Mouse (Mus musculus) neural tube, embryonic 15.5 days (tissue): ENCODE measurements at regions not wholly inside any gene's neighbourhood (a gene's known extent, or its start where the extent isn't known, plus 50 kb on each side); places are given as distances from the start of the nearest gene placed in this dataset.
"Not testable (repeated sequence)": the region's sequence is repeated elsewhere in the genome, so short reads cannot be mapped to it uniquely, and the experiment has no call there.

Experiments
- ATAC-seq: fragments of 200-750 bp; cut with Nextera tagmentation; 2 replicates; pipeline ENCODE4 v1.8.0; 2017; ENCODE audit warnings: mild to moderate bottlenecking, moderate TSS enrichment, moderate library complexity; ENCODE audit not compliant: low FRiP score
- H3K27ac ChIP-seq: fragments of 300-500 bp; sonication (generic); replicated peaks from 2 replicates; pipeline ENCODE4 v1.5.1; 2015; ENCODE audit warnings: mild to moderate bottlenecking, inconsistent platforms
- H3K27me3 ChIP-seq: fragments of 300-500 bp; sonication (generic); replicated peaks from 2 replicates; pipeline ENCODE4 v1.6.1; 2015; ENCODE audit warnings: inconsistent platforms
- H3K36me3 ChIP-seq: fragments of 300-500 bp; sonication (generic); 2 replicates; pipeline ENCODE4 v1.6.1; 2015; ENCODE audit warnings: inconsistent platforms
- H3K4me1 ChIP-seq: fragments of 300-500 bp; sonication (generic); 2 replicates; pipeline ENCODE4 v1.6.1; 2015; ENCODE audit warnings: inconsistent platforms
- H3K4me2 ChIP-seq: fragments of 300-500 bp; sonication (generic); 2 replicates; pipeline ENCODE4 v1.6.1; 2015; ENCODE audit warnings: inconsistent platforms, mild to moderate bottlenecking, moderate library complexity
- H3K4me3 ChIP-seq: fragments of 300-500 bp; sonication (generic); replicated peaks from 2 replicates; pipeline ENCODE4 v1.5.1; 2015; ENCODE audit warnings: mild to moderate bottlenecking, inconsistent platforms
- H3K9ac ChIP-seq: fragments of 300-500 bp; sonication (generic); replicated peaks from 2 replicates; pipeline ENCODE4 v1.6.1; 2015; ENCODE audit warnings: mild to moderate bottlenecking, inconsistent platforms
- H3K9me3 ChIP-seq: fragments of 300-500 bp; sonication (generic); replicated peaks from 2 replicates; pipeline ENCODE4 v1.6.1; 2016; ENCODE audit warnings: inconsistent platforms
- WGBS: fragments of 180-500 bp; shearing (Covaris S2); methylation state at CpG from one replicate; pipeline ENCODE4 v1.1.7; 2015; ENCODE audit warnings: mixed read lengths; 5-methylcytosine and 5-hydroxymethylcytosine counted together

DNA sequence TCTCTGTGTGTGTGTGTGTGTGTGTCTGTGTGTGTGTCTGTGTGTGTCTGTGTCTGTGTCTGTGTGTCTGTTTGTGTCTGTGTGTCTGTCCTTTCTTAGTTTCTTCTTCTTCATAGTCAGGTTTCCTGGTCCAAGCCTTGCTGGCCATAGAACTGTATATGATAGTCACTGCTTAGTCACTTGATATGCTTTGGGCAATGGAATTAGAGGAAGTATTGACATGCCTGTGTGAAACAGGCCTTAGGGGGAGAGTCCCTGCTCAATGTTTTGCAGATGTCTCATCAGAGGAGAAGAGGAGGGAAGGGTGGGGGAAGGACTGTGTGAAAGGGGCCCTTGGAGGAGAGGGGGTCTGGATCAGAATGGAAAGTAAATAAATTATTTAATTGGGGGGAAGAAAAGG lies 374.4 kb upstream of the Clnk start:
- Histone ChIP-seq H3K27ac (no peak overlapping the region), H3K9ac (no peak overlapping the region), H3K4me1 (no peaks in the 10 kb centered on the region), H3K36me3 (no peaks in the 10 kb centered on the region), H3K9me3 (no peaks in the 10 kb centered on the region), H3K27me3 (no peaks in the 10 kb centered on the region), H3K4me2 (no peak overlapping the region), H3K4me3 (no peak overlapping the region)
- no peak for ATAC-seq

- no peak overlapping the region for H3K9ac ChIP-seq
- ATAC-seq, result no peak
- 84% methylated on average over 5 of the region's 5 CpGs for WGBS
- H3K27me3 ChIP-seq, result no peaks in the 10 kb centered on the region
- H3K27ac ChIP-seq, result no peak overlapping the region
- H3K4me1 ChIP-seq, result no peaks in the 10 kb centered on the region
- H3K36me3 ChIP-seq, result no peaks in the 10 kb centered on the region
- no peak overlapping the region for H3K4me3 ChIP-seq
- H3K4me2 ChIP-seq, result no peak overlapping the region
- no peaks in the 10 kb centered on the region for H3K9me3 ChIP-seq
These were observed 343.1 kb upstream of the Clnk start for GRCm38 (mm10) chr5:39219698-39220097.

GRCm38 (mm10) chr5:39216326-39216725 lies 339.7 kb upstream of the Clnk start:
- H3K4me1 ChIP-seq, result no peaks in the 10 kb centered on the region
- H3K9ac ChIP-seq, result no peak overlapping the region
- H3K27me3 ChIP-seq, result no peaks in the 10 kb centered on the region
- no peaks in the 10 kb centered on the region for H3K9me3 ChIP-seq
- 96% methylated on average over 5 of the region's 5 CpGs for WGBS
- H3K4me3 ChIP-seq, result no peak overlapping the region
- no peaks in the 10 kb centered on the region for H3K36me3 ChIP-seq
- no peak for ATAC-seq
- no peak overlapping the region for H3K4me2 ChIP-seq
- H3K27ac ChIP-seq, result no peak overlapping the region

DNA sequence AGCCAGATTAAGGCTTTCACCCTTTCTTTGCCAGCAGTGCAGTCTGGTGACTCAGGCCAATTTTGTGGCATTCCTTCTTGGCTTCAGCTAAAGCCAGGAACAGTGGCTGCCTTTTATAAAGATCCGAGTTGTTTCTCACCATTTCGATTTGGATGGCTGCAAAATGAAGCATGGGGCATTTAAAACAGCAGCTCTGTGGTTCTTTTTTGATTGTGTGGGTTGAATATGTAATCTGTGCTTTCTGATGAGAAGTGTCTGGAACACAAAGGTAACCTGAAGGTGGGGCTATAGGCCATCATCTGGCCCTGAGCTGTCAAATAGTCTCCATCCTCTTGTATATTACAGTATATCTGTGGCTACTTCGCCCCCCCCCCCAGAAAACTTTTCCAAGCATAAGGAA lies 338.4 kb upstream of the Clnk start:
- 67% methylated on average over 3 of the region's 3 CpGs for WGBS

DNA sequence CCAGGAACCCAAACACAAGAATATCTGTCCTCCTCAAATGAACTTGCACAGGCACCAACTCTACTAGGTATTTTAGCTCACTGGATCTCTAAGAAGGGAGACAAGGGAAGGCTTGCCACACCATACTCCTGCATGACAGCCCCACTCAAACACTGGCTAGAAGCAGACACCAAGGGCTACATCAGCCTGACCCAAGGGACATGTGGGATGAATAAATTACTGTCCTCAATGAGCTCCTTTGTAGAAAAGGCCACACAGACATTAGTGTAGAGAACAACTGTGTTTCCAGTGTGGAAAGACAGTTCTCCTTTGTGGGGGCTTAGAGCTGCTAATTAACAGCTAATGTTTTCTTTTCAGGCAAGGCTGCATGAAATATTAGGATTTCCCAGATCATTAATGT lies 335.9 kb upstream of the Clnk start:
- H3K9ac ChIP-seq, result no peak overlapping the region
- H3K36me3 ChIP-seq, result no peaks in the 10 kb centered on the region
- ATAC-seq, result no peak
- H3K9me3 ChIP-seq, result no peaks in the 10 kb centered on the region
- H3K4me1 ChIP-seq, result no peaks in the 10 kb centered on the region
- no peak overlapping the region for H3K4me2 ChIP-seq
- no peak overlapping the region for H3K4me3 ChIP-seq
- H3K27ac ChIP-seq, result no peak overlapping the region
- H3K27me3 ChIP-seq, result no peaks in the 10 kb centered on the region

More for the DNA sequence above, 338.4 kb upstream of the Clnk start:
- no peak overlapping the region for H3K9ac ChIP-seq
- no peak overlapping the region for H3K27ac ChIP-seq
- H3K4me1 ChIP-seq, result no peaks in the 10 kb centered on the region
- no peaks in the 10 kb centered on the region for H3K27me3 ChIP-seq
- no peaks in the 10 kb centered on the region for H3K36me3 ChIP-seq
- no peak for ATAC-seq
- H3K4me2 ChIP-seq, result no peak overlapping the region
- H3K9me3 ChIP-seq, result no peaks in the 10 kb centered on the region
- H3K4me3 ChIP-seq, result no peak overlapping the region

- H3K4me3 ChIP-seq, result no peak overlapping the region
- no peak overlapping the region for H3K4me2 ChIP-seq
- no peak for ATAC-seq
- no peaks in the 10 kb centered on the region for H3K4me1 ChIP-seq
- no peak overlapping the region for H3K9ac ChIP-seq
- no peaks in the 10 kb centered on the region for H3K36me3 ChIP-seq
- no peaks in the 10 kb centered on the region for H3K9me3 ChIP-seq
- no peak overlapping the region for H3K27ac ChIP-seq
- H3K27me3 ChIP-seq, result no peaks in the 10 kb centered on the region
These were observed 322.2 kb upstream of the Clnk start for GRCm38 (mm10) chr5:39198856-39199255.

- H3K9ac ChIP-seq, H3K4me1 ChIP-seq, H3K27ac ChIP-seq, H3K9me3 ChIP-seq, H3K36me3 ChIP-seq, H3K4me3 ChIP-seq, ATAC-seq, H3K4me2 ChIP-seq, H3K27me3 ChIP-seq: not testable (repeated sequence)
- WGBS, result 100% methylated on average over 2 of the region's 4 CpGs
These were observed 314.5 kb upstream of the Clnk start for GRCm38 (mm10) chr5:39191153-39191552.

DNA sequence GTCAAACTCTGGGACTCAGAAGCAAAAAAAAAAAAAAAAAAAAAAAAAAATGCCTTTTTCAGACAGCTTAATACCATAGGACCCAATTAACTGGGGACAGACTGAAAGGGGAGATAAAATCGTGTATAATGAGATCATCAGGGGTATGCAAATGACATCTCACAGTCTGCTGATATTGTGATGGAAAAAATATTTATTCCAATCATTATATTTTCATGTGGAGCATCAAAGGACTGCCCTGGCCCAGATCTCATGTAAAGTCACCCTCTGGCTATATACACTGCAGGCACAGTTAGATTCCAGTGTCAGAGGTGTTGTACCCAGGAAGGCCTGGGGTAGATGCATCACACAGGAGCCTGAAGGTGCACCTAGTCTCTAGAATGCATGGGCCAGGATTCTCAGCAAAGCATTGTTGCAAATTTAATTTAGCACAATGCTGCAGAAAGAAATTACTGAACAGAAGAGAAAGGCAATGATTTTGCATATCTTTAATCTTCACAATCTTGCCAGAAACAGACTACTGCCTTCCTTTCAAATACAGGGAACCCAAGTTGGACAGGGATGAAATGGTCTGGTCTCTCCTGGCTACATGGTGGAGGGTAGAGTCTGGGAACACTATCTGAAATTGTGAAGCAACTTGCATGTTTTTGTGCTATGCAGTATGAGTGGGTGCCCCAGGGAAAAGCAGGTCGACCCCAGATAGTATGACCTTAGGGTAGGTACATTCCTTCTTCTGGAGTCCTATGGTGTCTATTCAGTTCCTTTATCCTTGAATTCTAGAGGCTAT lies 305.2 kb upstream of the Clnk start:
- Histone ChIP-seq H3K27ac (no peak overlapping the region), H3K4me2 (no peak overlapping the region), H3K9me3 (no peaks in the 10 kb centered on the region), H3K4me1 (no peaks in the 10 kb centered on the region), H3K36me3 (no peaks in the 10 kb centered on the region), H3K4me3 (no peak overlapping the region), H3K27me3 (no peaks in the 10 kb centered on the region), H3K9ac (no peak overlapping the region)
- ATAC-seq, result no peak
- WGBS, result 70% methylated on average over 2 of the region's 2 CpGs

DNA sequence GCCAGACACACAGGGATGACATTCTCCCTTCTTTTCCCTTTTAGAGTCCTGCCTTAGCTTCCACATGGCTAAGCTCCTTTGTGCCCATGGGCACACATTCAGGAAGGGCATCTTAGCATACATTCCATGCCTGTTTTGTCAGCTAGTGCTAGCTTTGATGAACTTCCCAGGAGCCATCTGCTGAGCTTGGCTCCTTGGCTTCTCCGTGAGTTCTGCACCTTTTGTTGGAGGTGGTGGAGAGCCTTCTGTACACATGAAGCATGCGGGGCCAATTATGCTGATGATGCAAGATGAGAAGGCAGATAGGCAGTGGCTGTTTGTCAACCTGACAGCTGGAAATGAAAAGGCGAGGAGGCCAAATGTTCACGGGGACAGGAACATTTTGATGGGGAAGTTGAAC lies 304.4 kb upstream of the Clnk start:
- no peaks in the 10 kb centered on the region for H3K4me1 ChIP-seq
- no peaks in the 10 kb centered on the region for H3K9me3 ChIP-seq
- no peak overlapping the region for H3K9ac ChIP-seq
- no peak overlapping the region for H3K27ac ChIP-seq
- no peaks in the 10 kb centered on the region for H3K36me3 ChIP-seq
- ATAC-seq, result no peak
- no peak overlapping the region for H3K4me2 ChIP-seq
- WGBS, result 31% methylated on average over 4 of the region's 4 CpGs
- no peak overlapping the region for H3K4me3 ChIP-seq
- no peaks in the 10 kb centered on the region for H3K27me3 ChIP-seq

- Histone ChIP-seq H3K36me3 (no peaks in the 10 kb centered on the region), H3K4me2 (no peak overlapping the region), H3K27me3 (no peaks in the 10 kb centered on the region), H3K4me3 (no peak overlapping the region), H3K27ac (no peak overlapping the region), H3K9me3 (no peaks in the 10 kb centered on the region), H3K9ac (no peak overlapping the region), H3K4me1 (no peaks in the 10 kb centered on the region)
- ATAC-seq, result no peak
- WGBS, result 47% methylated on average over 2 of the region's 2 CpGs
These were observed 301.3 kb upstream of the Clnk start for GRCm38 (mm10) chr5:39177891-39178290.

DNA sequence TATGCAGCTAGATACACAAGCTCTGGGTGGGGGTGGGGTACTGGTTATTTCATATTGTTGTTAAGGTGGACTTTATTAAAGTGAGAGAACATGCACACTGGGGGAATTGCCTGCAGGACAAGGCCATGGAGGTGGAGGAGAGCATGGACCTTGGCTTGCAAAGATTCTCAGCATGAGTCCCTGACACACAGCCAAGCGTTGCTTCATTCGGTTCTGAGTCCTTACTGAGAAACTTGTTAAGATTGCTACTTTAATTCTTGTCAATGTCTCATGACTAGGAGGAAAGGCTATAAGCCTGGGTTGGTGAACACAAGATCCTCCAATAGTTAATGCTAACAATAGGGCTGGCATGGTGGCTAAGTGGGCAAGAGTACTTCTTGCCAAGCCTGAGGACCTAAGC lies 300.3 kb upstream of the Clnk start:
- Histone ChIP-seq H3K4me2 (no peak overlapping the region), H3K4me3 (no peak overlapping the region), H3K36me3 (no peaks in the 10 kb centered on the region), H3K9me3 (no peaks in the 10 kb centered on the region), H3K27me3 (no peaks in the 10 kb centered on the region), H3K9ac (no peak overlapping the region), H3K27ac (no peak overlapping the region), H3K4me1 (no peaks in the 10 kb centered on the region)
- no peak for ATAC-seq
- 90% methylated on average over 2 of the region's 2 CpGs for WGBS

DNA sequence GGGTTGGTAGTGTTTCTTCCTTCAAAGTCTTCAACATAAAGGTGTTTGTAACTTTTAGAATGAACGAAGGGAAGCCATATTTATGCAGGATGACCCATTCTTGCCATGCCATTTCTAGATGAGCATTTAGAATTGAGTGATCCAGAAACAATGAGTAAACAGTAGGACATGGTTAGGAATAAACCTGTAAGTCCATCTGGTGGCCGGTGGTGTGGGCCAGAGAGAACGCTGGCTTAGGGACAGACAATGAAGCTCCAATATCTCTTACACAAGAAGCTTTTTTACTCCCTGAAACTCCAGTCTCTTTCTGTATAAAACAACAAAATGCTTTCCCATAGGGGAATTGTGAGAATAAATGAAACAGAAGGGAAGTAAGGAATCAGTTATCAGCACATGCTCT lies 296.9 kb upstream of the Clnk start:
- H3K4me3 ChIP-seq, result no peak overlapping the region
- no peak overlapping the region for H3K4me2 ChIP-seq
- H3K9ac ChIP-seq, result no peak overlapping the region
- H3K4me1 ChIP-seq, result no peaks in the 10 kb centered on the region
- no peaks in the 10 kb centered on the region for H3K36me3 ChIP-seq
- H3K27ac ChIP-seq, result no peak overlapping the region
- H3K27me3 ChIP-seq, result no peaks in the 10 kb centered on the region
- no peaks in the 10 kb centered on the region for H3K9me3 ChIP-seq
- 93% methylated on average over 3 of the region's 3 CpGs for WGBS
- ATAC-seq, result no peak

GRCm38 (mm10) chr5:39159651-39160050 lies 283.0 kb upstream of the Clnk start:
- Histone ChIP-seq H3K4me3 (no peak overlapping the region), H3K36me3 (no peaks in the 10 kb centered on the region), H3K27me3 (no peaks in the 10 kb centered on the region), H3K9ac (no peak overlapping the region), H3K9me3 (no peaks in the 10 kb centered on the region), H3K4me1 (no peaks in the 10 kb centered on the region), H3K4me2 (no peak overlapping the region), H3K27ac (no peak overlapping the region)
- no peak for ATAC-seq
- WGBS, result 90% methylated on average over 3 of the region's 3 CpGs
